Mouse (Mus musculus): ENCODE measurements around the gene Zfp511. TPM values are rescaled to one million over a fixed set of nuclear protein-coding genes. Genes with fewer than 3 reads are reported as not detected.

The Zfp511 gene
- polyA plus RNA-seq, 1 experiment from 2014 or later, result 35.0 TPM

- H3K27me3 ChIP-seq (ENCODE audit: insufficient read depth, low read length), result peaks cover 32% of the 10 kb centered on the region
- no peaks in the 10 kb centered on the region for H3K9me3 ChIP-seq (replicated peaks; ENCODE audit: low read length)
- H3K4me2 ChIP-seq (ENCODE audit: low read length), result no peak overlapping the region
- DNase-seq (ENCODE audit: low spot score), result no peak
- no peak for TF ChIP-seq CTCF (IDR thresholded peaks at IDR 0.05; ENCODE audit: low read depth)
- H3K27ac ChIP-seq, result no peak overlapping the region
- WGBS, result 11% methylated on average over 20 of the region's 20 CpGs
- H3K9ac ChIP-seq (ENCODE audit: low read depth, low read length), result no peak overlapping the region
- no peaks in the 10 kb centered on the region for H3K36me3 ChIP-seq (ENCODE audit: insufficient read depth, low read length)
- no peaks in the 10 kb centered on the region for H3K4me1 ChIP-seq (replicated peaks; ENCODE audit: insufficient read depth, low read length)
- H3K4me3 ChIP-seq (replicated peaks; ENCODE audit: low read depth, low read length), result no peak overlapping the region
- ATAC-seq (replicated peaks; ENCODE audit: low FRiP score, low read depth), result no peak
Observed at GRCm38 (mm10) chr7:140081408-140082241, 45.4 kb downstream of the Zfp511 start.

- Histone ChIP-seq H3K4me3 (replicated peaks; ENCODE audit: low read depth, low read length) (no peak within 1 kb of the TSS), H3K9me3 (replicated peaks; ENCODE audit: low read length) (no peaks in the 10 kb centered on the region), H3K27me3 (ENCODE audit: insufficient read depth, low read length) (peaks cover 32% of the 10 kb centered on the region), H3K4me2 (ENCODE audit: low read length) (no peak within 1 kb of the TSS), H3K27ac (no peak within 1 kb of the TSS), H3K36me3 (ENCODE audit: insufficient read depth, low read length) (no peaks in the 10 kb centered on the region), H3K9ac (ENCODE audit: low read depth, low read length) (no peak within 1 kb of the TSS), H3K4me1 (replicated peaks; ENCODE audit: insufficient read depth, low read length) (no peaks in the 10 kb centered on the region)
- ATAC-seq (replicated peaks; ENCODE audit: low FRiP score, low read depth) (peak; percentile 72), DNase-seq (ENCODE audit: low spot score) (peak; percentile 83)
- WGBS, result 3% methylated on average over 18 of the region's 18 CpGs
- peak; percentile 69 for TF ChIP-seq CTCF (IDR thresholded peaks at IDR 0.05; ENCODE audit: low read depth)
Observed at GRCm38 (mm10) chr7:140082242-140082678, 46.1 kb downstream of the Zfp511 start, which contains the start of gene Caly. TSS of gene Caly (minus strand) at chr7:140082548.

Small RNAs within 50 kb of the gene (microRNA-seq; reads per million reads assigned to microRNA genes)
- 0.80 reads per million for gene Mir7062

Other genes starting within 250 kb of the Zfp511 start
- 0.50 and 1.3 TPM in 2 replicates for gene Adgra1, start 202.2 kb upstream of the Zfp511 start, polyA plus RNA-seq (2015; fragmentation: Nextera tagmentation; extraction: Ambion mirVana)
- 0.09 and 0.18 TPM in 2 replicates for gene Kndc1, start 141.7 kb upstream of the Zfp511 start, polyA plus RNA-seq (2015; fragmentation: Nextera tagmentation; extraction: Ambion mirVana)
- not detected in 2 replicates for gene Utf1, start 92.6 kb upstream of the Zfp511 start, polyA plus RNA-seq (2015; fragmentation: Nextera tagmentation; extraction: Ambion mirVana)
- gene 6430531B16Rik, start 57.6 kb upstream of the Zfp511 start, polyA plus RNA-seq (2015; fragmentation: Nextera tagmentation; extraction: Ambion mirVana), result 0.28 and 0.36 TPM in 2 replicates
- gene Adam8, start 43.8 kb upstream of the Zfp511 start, polyA plus RNA-seq (2015; fragmentation: Nextera tagmentation; extraction: Ambion mirVana), result 0.41 and 0.46 TPM in 2 replicates
- 34.4 and 39.5 TPM in 2 replicates for gene Tubgcp2, start 278 bp downstream of the Zfp511 start, polyA plus RNA-seq (2015; fragmentation: Nextera tagmentation; extraction: Ambion mirVana)
- gene Msx3, start 12.7 kb downstream of the Zfp511 start, polyA plus RNA-seq (2015; fragmentation: Nextera tagmentation; extraction: Ambion mirVana), result not detected in 2 replicates
- 0.89 and 1.1 TPM in 2 replicates for gene Caly, start 46.2 kb downstream of the Zfp511 start, polyA plus RNA-seq (2015; fragmentation: Nextera tagmentation; extraction: Ambion mirVana)
- 3.9 and 6.2 TPM in 2 replicates for gene Prap1, start 57.0 kb downstream of the Zfp511 start, polyA plus RNA-seq (2015; fragmentation: Nextera tagmentation; extraction: Ambion mirVana)
- 86.8 and 88.4 TPM in 2 replicates for gene Fuom, start 66.0 kb downstream of the Zfp511 start, polyA plus RNA-seq (2015; fragmentation: Nextera tagmentation; extraction: Ambion mirVana)
- 21.0 and 22.9 TPM in 2 replicates for gene Paox, start 79.4 kb downstream of the Zfp511 start, polyA plus RNA-seq (2015; fragmentation: Nextera tagmentation; extraction: Ambion mirVana)
- 236 and 241 TPM in 2 replicates for gene Echs1, start 80.1 kb downstream of the Zfp511 start, polyA plus RNA-seq (2015; fragmentation: Nextera tagmentation; extraction: Ambion mirVana)
- 29.9 and 30.4 TPM in 2 replicates for gene Mtg1, start 101.2 kb downstream of the Zfp511 start, polyA plus RNA-seq (2015; fragmentation: Nextera tagmentation; extraction: Ambion mirVana)
- 0.13 and 0.16 TPM in 2 replicates for gene Sprn, start 118.5 kb downstream of the Zfp511 start, polyA plus RNA-seq (2015; fragmentation: Nextera tagmentation; extraction: Ambion mirVana)
- gene Olfr522, start 128.4 kb downstream of the Zfp511 start, polyA plus RNA-seq (2015; fragmentation: Nextera tagmentation; extraction: Ambion mirVana), result not detected in 2 replicates
- not detected in 2 replicates for gene Olfr523, start 136.8 kb downstream of the Zfp511 start, polyA plus RNA-seq (2015; fragmentation: Nextera tagmentation; extraction: Ambion mirVana)
- gene Olfr524, start 169.6 kb downstream of the Zfp511 start, polyA plus RNA-seq (2015; fragmentation: Nextera tagmentation; extraction: Ambion mirVana), result not detected in 2 replicates
- 0.05 TPM in 2 replicates for gene Cd163l1, start 181.9 kb downstream of the Zfp511 start, polyA plus RNA-seq (2015; fragmentation: Nextera tagmentation; extraction: Ambion mirVana)
- not detected in 2 replicates for gene 5830411N06Rik, start 210.9 kb downstream of the Zfp511 start, polyA plus RNA-seq (2015; fragmentation: Nextera tagmentation; extraction: Ambion mirVana)